Mouse (Mus musculus) bone marrow, adult 2 months (tissue): Measurements from ENCODE around the gene Ubtd2.

Experiments
- CTCF ChIP-seq: fragments of 200-500 bp; IDR thresholded peaks from 2 replicates; pipeline ENCODE4 v1.5.1; 2011; ENCODE audit warnings: low read length, control low read depth; ENCODE audit not compliant: control insufficient read depth, insufficient read depth
- POLR2A ChIP-seq: fragments of 200-500 bp; IDR thresholded peaks from 2 replicates; pipeline ENCODE4 v1.6.1; 2011; ENCODE audit warnings: low read depth, mild to moderate bottlenecking, control low read depth, low read length, borderline replicate concordance; ENCODE audit not compliant: control insufficient read depth

DNA sequence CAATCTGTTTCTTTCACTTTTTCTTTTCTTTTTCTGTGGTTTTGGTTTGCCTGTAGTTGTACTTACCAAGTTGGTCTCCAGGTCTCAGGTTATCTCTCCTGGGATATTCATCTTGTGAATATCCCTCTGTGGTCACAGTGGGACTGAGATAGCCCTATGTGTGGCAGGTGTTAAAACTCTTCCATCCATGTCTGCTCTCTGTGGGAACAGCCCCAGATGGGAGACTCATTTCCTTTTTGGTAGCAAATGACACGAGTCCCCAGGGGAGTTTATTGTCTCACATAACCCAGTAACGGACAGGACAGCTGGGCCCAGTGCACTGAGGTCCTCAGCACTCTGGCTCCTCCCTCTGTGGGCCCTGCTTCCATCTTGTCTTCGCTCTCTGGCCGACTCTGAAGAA lies 94.9 kb downstream of the Ubtd2 start:
- TF ChIP-seq CTCF (no peak), POLR2A (no peak)
